Mouse (Mus musculus): ENCODE data around the gene Ndufa11. TPM values are rescaled to one million over a fixed set of nuclear protein-coding genes. Genes with fewer than 3 reads are reported as not detected.

Gene Ndufa11
- polyA plus RNA-seq, 1 experiment, result 393 TPM

- H3K4me1 ChIP-seq (ENCODE audit: control insufficient read depth, insufficient read depth, low read length), result no peaks in the 10 kb centered on the region; the same call in 1 of the 2 replicates
- no peak overlapping the region for H3K4me3 ChIP-seq (replicated peaks; ENCODE audit: extremely low read depth, low read depth, low read length)
- 17% methylated on average over 36 of the region's 36 CpGs for WGBS
- TF ChIP-seq CTCF (IDR thresholded peaks at IDR 0.05; ENCODE audit: insufficient read depth, low read length) (no peak), POLR2A (IDR thresholded peaks at IDR 0.05; ENCODE audit: borderline replicate concordance, extremely low read depth, low read depth, low read length) (no peak)
- no peak for DNase-seq
These were observed 37.0 kb downstream of the Ndufa11 start for GRCm38 (mm10) chr17:56754271-56755185.

- peak; percentile 41 for DNase-seq
- 1% methylated on average over 51 of the region's 51 CpGs for WGBS
- Histone ChIP-seq H3K4me3 (replicated peaks; ENCODE audit: extremely low read depth, low read depth, low read length) (no peak overlapping the region), H3K4me1 (ENCODE audit: control insufficient read depth, insufficient read depth, low read length) (no peaks in the 10 kb centered on the region; the same call in 1 of the 2 replicates)
- TF ChIP-seq CTCF (IDR thresholded peaks at IDR 0.05; ENCODE audit: insufficient read depth, low read length) (no peak), POLR2A (IDR thresholded peaks at IDR 0.05; ENCODE audit: borderline replicate concordance, extremely low read depth, low read depth, low read length) (no peak)
These were observed 39.3 kb downstream of the Ndufa11 start for GRCm38 (mm10) chr17:56756703-56757399.

GRCm38 (mm10) chr17:56757416-56758123 lies 40.0 kb downstream of the Ndufa11 start, which contains the start of gene Nrtn:
TSS of gene Nrtn (minus strand) at chr17:56757530.
- TF ChIP-seq POLR2A (IDR thresholded peaks at IDR 0.05; ENCODE audit: borderline replicate concordance, extremely low read depth, low read depth, low read length) (peak; percentile 37; the same call in 1 of the 2 replicates), CTCF (IDR thresholded peaks at IDR 0.05; ENCODE audit: insufficient read depth, low read length) (no peak)
- no peak within 1 kb of the TSS for H3K4me3 ChIP-seq (replicated peaks; ENCODE audit: extremely low read depth, low read depth, low read length)
- H3K4me1 ChIP-seq (ENCODE audit: control insufficient read depth, insufficient read depth, low read length), result peaks cover 3% of the 10 kb centered on the region
- WGBS, result under 1% methylated on average over 29 of the region's 48 CpGs
- peak; percentile 90 for DNase-seq

- 5% methylated on average over 12 of the region's 12 CpGs for WGBS
- H3K4me1 ChIP-seq (ENCODE audit: control insufficient read depth, insufficient read depth, low read length), result peaks cover 3% of the 10 kb centered on the region
- DNase-seq, result peak; percentile 65
- TF ChIP-seq POLR2A (IDR thresholded peaks at IDR 0.05; ENCODE audit: borderline replicate concordance, extremely low read depth, low read depth, low read length) (no peak), CTCF (IDR thresholded peaks at IDR 0.05; ENCODE audit: insufficient read depth, low read length) (0 out of 2 replicates have a peak, but pooled peaks have one; percentile 14)
- no peak overlapping the region for H3K4me3 ChIP-seq (replicated peaks; ENCODE audit: extremely low read depth, low read depth, low read length)
These were observed 40.6 kb downstream of the Ndufa11 start for GRCm38 (mm10) chr17:56758132-56758531.

GRCm38 (mm10) chr17:56759261-56759660 lies 41.7 kb downstream of the Ndufa11 start:
- Histone ChIP-seq H3K4me3 (replicated peaks; ENCODE audit: extremely low read depth, low read depth, low read length) (no peak overlapping the region), H3K4me1 (ENCODE audit: control insufficient read depth, insufficient read depth, low read length) (peaks cover 7% of the 10 kb centered on the region)
- no peak for DNase-seq
- 60% methylated on average over 7 of the region's 7 CpGs for WGBS
- TF ChIP-seq POLR2A (IDR thresholded peaks at IDR 0.05; ENCODE audit: borderline replicate concordance, extremely low read depth, low read depth, low read length) (no peak), CTCF (IDR thresholded peaks at IDR 0.05; ENCODE audit: insufficient read depth, low read length) (no peak)

- WGBS, result 56% methylated on average over 3 of the region's 3 CpGs
- Histone ChIP-seq H3K4me3 (replicated peaks; ENCODE audit: extremely low read depth, low read depth, low read length) (no peak overlapping the region), H3K4me1 (ENCODE audit: control insufficient read depth, insufficient read depth, low read length) (peaks cover 7% of the 10 kb centered on the region)
- no peak for DNase-seq
- no peak for TF ChIP-seq CTCF (IDR thresholded peaks at IDR 0.05; ENCODE audit: insufficient read depth, low read length)
- TF ChIP-seq POLR2A (IDR thresholded peaks at IDR 0.05; ENCODE audit: borderline replicate concordance, extremely low read depth, low read depth, low read length), result no peak
These were observed 43.5 kb downstream of the Ndufa11 start for GRCm38 (mm10) chr17:56761077-56761476.

- peak overlapping the region; percentile 64 for H3K4me3 ChIP-seq (replicated peaks; ENCODE audit: extremely low read depth, low read depth, low read length)
- WGBS, result under 1% methylated on average over 28 of the region's 28 CpGs
- peaks cover 7% of the 10 kb centered on the region for H3K4me1 ChIP-seq (ENCODE audit: control insufficient read depth, insufficient read depth, low read length)
- DNase-seq, result peak; percentile 84
- TF ChIP-seq POLR2A (IDR thresholded peaks at IDR 0.05; ENCODE audit: borderline replicate concordance, extremely low read depth, low read depth, low read length), result peak; percentile 67; the same call in 1 of the 2 replicates
- TF ChIP-seq CTCF (IDR thresholded peaks at IDR 0.05; ENCODE audit: insufficient read depth, low read length), result no peak
These were observed 44.4 kb downstream of the Ndufa11 start for GRCm38 (mm10) chr17:56761991-56762410.

GRCm38 (mm10) chr17:56762769-56763731 lies 45.5 kb downstream of the Ndufa11 start:
- peak; percentile 47 for DNase-seq
- WGBS, result 38% methylated on average over 27 of the region's 27 CpGs
- TF ChIP-seq CTCF (IDR thresholded peaks at IDR 0.05; ENCODE audit: insufficient read depth, low read length) (peak; percentile 77), POLR2A (IDR thresholded peaks at IDR 0.05; ENCODE audit: borderline replicate concordance, extremely low read depth, low read depth, low read length) (no peak)
- Histone ChIP-seq H3K4me3 (replicated peaks; ENCODE audit: extremely low read depth, low read depth, low read length) (no peak overlapping the region), H3K4me1 (ENCODE audit: control insufficient read depth, insufficient read depth, low read length) (peaks cover 7% of the 10 kb centered on the region; the same call in 1 of the 2 replicates)

All from lung, adult 2 months (tissue).